Mouse (Mus musculus): ENCODE results near the gene Rbm20.
"Not testable (repeated sequence)": the region's sequence is repeated elsewhere in the genome, so short reads cannot be mapped to it uniquely, and the experiment has no call there.

Gene Rbm20

DNA sequence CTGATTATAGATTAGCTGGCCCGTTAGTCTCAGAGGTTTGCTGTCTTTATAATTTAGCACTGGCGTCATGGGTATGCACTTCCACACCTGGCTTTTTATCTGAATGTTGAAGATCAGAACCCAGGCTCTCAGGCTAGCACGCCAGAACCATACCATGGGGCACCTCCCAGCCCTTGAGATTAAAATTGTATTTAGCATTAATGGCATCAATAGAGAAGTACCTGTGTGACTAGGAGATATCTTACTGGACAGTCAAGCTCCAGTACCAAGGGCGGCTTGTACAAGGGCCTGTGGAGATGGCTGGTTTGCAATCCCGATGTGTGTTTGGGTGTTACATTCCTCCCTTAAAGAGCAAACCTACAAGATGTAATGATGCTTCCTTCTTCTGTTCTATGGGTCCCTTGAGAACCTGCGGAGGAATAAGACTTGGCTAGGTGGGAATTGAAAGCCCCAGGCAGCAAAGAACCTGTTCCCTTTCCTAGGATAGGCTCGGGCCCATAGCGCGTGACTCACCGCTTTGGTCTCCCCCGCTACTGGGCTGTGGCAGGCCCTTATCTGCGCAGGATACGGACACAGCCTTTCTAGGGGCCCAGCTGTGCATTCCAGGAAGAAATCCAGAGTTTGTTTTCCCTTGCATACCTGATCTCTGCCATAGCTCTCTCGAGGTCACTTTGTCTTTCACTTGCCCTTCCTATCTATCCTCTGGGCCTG, 111.7 kb downstream of the Rbm20 start:
- DNase-seq (ENCODE audit: low read depth in 1 of 2, low spot score in 2 of 2) = no peak

DNA sequence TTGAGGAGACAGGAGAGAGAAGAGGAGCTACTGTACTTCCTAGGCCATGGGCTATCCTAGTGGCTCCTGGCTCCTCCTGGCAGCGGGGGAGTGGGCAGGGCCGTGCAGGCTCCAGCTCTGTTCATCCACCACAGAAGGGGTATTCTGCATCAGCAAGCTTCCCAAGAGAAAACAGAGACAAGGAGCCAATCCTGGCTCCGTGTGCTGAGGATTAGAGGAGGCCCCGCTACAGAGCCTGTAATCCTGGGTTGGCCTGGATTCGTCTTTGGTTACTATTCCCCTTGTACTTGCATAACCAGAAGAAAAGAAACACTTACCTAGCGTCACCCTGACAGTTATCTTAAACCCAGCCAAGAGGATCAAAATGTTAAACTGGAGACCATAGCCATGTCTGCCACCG, 112.5 kb downstream of the Rbm20 start:
- no peak for DNase-seq (ENCODE audit: low read depth in 1 of 2, low spot score in 2 of 2)

DNA sequence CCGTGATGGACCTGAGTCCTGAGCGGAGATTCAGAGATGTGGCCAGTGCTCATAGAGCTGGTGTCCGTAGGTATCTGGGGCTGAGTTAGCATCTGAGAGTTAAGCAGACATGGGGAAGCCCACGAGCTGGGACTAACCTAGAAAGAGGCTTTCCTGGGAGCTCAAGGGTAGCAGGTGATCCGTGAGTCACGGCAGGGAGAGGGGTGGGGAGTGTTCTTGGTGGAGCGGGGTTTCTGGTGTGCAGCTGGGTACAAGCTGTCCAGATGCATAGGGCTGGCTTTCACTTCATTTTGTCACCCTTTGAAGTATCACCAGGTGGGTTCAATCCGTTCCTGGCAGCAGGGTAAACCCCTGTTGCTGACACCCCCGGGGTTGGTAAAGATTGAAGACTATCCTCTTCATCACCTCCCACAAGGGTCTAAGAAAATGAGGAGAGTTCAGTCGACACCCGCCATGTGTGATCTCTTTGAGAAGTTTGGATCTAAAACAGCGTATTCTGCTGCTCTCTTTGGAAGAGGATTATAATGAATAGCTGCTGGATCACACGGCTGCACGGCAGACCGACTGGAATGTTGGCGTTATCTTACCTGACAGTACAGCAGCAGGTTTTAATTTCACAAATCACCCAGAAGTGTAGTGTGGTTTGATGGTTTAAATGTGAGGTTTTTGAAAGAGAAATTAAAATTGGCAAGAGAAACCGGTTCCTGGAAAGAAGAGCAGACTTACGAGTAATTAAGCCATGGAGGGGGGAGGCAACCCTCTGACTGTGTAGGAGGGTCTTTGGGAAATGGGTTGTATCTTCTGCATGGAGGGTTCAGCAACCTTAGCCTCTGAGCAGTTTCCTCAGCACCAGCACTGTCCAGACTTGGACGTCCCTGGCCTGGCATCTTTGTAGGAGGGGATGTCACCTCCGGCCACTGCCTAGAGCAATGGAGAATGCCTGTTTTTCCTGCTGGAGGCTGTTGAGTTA, 114.9 kb downstream of the Rbm20 start:
- no peak for DNase-seq (ENCODE audit: low read depth in 1 of 2, low spot score in 2 of 2)

GRCm38 (mm10) chr19:53792976-53793897, 116.1 kb downstream of the Rbm20 start:
- DNase-seq (ENCODE audit: low read depth in 1 of 2, low spot score in 2 of 2) = no peak

DNA sequence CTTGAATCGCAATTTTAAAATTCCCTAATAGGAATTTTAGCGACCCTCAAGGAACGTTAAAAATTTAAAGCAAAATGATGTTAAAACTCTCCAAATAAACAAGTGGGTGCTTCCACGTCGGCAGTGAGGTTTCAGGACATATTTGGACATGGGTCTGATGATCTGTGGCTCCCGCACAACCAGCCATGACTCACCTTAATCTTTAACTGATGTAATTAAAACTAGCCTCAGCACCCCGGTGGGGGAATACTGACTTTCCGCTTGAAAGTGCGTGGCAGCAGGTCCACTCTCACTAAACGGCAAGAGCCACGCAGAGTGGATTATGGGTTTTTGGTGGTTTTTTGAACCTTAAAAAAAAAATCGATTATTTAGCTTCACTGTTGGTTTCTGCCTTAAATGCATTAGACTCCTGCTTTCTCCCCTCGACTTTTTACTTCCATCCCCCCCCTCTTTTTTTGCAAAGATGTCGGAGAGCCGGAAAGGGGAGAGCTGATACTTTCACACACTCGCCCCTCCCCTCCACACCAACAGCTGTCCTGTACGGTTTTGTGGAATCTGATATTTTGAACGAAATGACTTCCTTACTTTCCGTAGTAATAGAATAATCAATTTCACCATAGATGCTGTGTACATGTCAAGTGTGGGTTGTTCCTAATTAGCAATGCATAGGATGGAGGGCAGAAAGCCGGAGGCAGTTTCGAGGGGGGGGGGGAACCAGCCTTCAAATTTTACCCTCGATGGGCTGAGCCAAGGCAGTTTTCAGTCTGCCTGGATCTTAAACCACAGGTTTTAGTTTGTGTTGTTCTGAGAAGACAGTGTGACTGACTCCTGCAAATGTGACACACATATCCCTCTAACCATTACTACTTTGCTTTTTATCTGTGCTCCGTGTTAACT, 117.1 kb downstream of the Rbm20 start:
- DNase-seq (ENCODE audit: low read depth in 1 of 2, low spot score in 2 of 2) = no peak

GRCm38 (mm10) chr19:53794996-53795395, 117.9 kb downstream of the Rbm20 start:
- DNase-seq (ENCODE audit: low read depth in 1 of 2, low spot score in 2 of 2) = no peak

- no peak for DNase-seq (ENCODE audit: low read depth in 1 of 2, low spot score in 2 of 2)
These were observed 118.9 kb downstream of the Rbm20 start for GRCm38 (mm10) chr19:53796020-53796419.

GRCm38 (mm10) chr19:53797770-53798169, 120.7 kb downstream of the Rbm20 start:
- DNase-seq (ENCODE audit: low read depth in 1 of 2, low spot score in 2 of 2) = no peak

DNA sequence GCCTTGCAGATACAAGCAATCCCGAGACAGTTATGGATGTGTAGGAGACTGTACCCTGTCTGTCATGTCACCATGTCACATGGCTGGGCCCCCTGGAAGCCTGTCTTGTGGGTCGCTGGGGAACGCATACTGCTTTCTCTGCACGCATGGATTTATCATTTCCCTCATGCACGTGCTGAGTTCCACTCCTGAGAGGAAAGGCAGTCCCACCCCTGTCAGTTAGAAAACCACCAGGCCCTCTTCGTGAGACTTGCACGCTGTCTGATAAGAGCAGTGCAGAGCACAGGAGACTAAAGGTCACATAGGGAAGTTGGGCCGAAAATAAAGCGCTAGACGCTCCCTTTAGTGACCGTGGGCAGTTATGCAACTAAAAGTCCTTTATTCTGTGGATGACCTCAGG, 122.8 kb downstream of the Rbm20 start:
- no peak for DNase-seq (ENCODE audit: low read depth in 1 of 2, low spot score in 2 of 2)

DNA sequence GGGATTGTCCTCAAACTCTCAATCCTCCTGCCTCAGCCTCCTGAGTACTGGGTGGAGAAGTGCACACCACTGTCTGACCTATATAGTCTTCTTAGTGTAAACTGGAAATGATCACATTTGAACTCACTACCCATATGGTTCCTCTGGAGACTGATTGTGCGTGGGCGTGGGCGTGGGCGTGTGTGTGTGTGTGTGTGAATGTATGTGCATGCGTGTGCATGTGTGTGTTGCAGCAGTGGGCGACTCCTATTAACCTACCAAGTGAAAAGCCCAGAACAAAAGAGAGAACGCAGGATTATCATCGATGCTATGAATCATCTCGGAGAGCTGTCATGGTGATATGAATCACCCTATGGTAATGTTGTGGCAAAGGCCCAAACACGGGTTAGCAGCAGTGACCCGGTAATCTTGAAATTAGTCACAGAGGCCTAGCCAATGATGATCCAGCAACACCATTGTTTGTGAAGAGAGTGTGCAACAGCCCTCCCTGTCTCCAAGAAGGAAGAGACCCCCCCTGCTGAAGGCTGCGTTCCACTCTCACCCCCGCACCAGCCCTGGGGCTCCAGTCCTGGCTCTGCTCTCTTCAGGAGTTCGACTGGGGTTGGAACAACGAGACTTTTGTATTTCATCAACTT, 123.4 kb downstream of the Rbm20 start:
- no peak for DNase-seq (ENCODE audit: low read depth in 1 of 2, low spot score in 2 of 2)

DNA sequence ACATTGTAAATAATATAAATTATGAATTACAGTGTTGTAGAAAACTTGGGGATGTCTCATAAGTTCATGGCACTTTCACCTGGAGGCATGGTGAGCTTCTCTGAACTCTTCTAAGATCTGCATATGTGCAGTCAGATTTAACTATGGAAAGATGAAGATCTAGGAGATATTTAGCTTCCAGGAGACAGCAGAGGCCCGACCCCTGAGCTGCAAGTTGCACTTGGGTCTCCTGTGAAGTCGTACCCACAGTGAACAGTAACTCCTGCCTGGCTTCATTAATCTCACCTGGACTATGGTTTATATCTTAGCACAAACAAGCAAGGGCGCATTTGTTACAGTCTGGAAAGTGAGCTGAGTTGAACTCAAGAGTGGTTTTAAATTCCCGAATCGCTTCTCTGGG, 124.3 kb downstream of the Rbm20 start:
- no peak for DNase-seq (ENCODE audit: low read depth in 1 of 2, low spot score in 2 of 2)

DNA sequence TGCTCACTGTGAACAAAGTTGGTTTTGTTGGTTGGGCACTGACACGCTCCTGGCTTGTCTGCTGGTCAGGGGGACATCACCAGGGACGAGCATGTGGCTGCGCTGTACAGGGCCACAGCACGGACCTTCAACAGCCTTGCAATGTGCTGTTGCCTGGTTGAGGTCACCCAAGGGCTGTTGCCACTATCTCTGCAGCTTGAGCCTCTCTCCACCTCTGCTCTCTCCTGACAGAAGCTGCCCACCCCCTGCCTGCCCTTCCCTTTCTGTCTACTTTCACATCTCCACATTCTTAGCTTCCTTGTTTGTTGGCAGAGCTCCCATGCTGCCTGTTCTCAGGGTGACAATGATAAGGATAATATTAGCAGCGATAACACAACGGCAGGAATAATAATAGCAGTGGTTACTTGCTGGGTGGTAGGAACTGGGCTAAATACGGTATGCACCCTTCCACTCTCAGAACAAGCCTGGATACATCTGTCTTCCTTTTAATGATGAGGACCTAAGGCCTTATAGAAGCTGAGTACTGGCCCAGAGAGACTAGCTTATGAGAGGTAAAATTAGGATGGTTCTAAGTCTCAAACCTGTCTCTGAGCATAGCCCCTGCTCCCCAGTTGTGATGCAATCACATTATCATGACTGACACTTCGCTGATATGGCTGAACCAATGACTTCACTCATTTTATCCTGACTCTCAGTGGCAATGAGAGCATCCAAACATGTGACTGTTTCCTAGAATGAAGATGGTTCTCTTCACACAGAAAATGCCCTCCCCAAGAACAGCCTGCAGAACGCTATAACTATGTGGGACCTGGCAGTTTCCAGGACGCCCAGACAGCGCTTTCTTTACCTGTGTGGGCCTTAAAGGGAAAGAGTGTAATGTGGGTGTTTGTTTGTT, 124.9 kb downstream of the Rbm20 start:
- DNase-seq (ENCODE audit: low read depth in 1 of 2, low spot score in 2 of 2) = no peak

DNA sequence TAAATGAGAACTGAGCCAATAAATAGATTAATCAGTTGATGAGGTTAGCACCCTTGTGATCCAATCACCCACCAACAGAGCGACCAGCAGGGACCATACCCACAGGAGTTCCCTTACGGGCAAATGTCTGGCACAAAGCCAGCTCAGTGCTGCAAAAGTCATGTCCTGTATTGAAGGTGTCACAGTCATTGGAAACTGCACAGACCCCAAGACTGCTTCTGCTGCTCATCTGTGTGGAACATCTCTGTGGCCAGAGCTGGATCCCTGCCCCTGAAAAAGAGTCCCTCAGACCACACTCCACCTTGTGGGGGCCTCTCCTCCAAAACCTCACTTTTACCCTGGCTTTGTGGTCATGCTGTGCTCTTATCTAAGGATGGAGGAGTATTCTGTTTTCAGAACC, 126.8 kb downstream of the Rbm20 start:
- no peak for DNase-seq (ENCODE audit: low read depth in 1 of 2, low spot score in 2 of 2)

DNA sequence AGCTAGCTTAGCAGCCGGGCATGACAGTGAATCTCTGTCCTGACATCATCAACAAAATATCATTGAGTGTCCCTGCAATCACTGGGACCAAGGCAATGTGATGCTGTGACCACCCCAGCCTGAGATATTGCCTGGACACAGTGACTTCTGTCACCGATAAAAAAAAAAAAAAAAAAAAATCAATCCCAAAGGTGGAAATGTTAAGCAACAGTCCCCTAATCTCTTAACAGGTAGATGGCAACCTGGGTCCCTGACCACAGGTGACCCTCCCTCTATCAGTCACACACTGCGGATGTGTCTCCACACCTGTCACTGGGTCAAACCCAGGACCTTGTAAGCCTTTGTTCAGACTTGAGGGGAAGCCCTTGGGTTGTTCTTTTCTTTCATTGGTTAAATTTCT, 128.0 kb downstream of the Rbm20 start:
- DNase-seq (ENCODE audit: low read depth in 1 of 2, low spot score in 2 of 2) = no peak

- no peak for DNase-seq (ENCODE audit: low read depth in 1 of 2, low spot score in 2 of 2)
These were observed 129.0 kb downstream of the Rbm20 start for GRCm38 (mm10) chr19:53806126-53806525.

GRCm38 (mm10) chr19:53806526-53807275, 129.6 kb downstream of the Rbm20 start:
- not testable (repeated sequence) for DNase-seq (ENCODE audit: low read depth in 1 of 2, low spot score in 2 of 2)

DNA sequence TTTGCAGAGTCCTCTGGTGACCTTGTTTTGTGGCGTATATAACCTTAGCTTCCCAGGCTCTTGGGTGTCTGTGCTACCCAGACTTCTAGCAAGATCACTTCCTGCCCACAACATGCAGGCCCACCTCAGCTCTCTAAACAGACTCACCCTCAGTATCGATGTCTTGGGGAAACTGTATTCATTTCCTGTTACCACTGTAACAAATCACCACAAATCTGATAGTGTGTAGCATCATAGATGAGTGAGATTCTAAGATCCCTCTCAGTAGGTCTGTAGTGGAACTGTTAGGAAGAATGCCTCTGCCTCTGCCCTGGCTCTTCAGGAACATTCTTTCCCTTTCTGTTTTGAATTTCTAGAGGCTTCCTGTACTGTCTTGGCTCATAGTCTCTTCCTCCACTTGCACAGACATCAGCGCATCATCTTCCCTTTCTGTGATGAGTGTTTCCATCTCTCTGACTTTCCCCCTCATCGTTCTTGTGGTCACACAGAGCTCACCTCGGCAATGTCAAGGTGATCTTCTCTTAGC, 130.2 kb downstream of the Rbm20 start:
- DNase-seq (ENCODE audit: low read depth in 1 of 2, low spot score in 2 of 2) = no peak

Measured in monocyte, adult 2 months (primary cell).